Mouse (Mus musculus): ENCODE data around the gene Ndufv1. TPM values are rescaled to one million over a fixed set of nuclear protein-coding genes. Genes with fewer than 3 reads are reported as not detected.
"Not testable (repeated sequence)": the region's sequence is repeated elsewhere in the genome, so short reads cannot be mapped to it uniquely, and the experiment has no call there.

Gene Ndufv1
- polyA plus RNA-seq, 1 experiment from 2014 or later, result 223 TPM

DNA sequence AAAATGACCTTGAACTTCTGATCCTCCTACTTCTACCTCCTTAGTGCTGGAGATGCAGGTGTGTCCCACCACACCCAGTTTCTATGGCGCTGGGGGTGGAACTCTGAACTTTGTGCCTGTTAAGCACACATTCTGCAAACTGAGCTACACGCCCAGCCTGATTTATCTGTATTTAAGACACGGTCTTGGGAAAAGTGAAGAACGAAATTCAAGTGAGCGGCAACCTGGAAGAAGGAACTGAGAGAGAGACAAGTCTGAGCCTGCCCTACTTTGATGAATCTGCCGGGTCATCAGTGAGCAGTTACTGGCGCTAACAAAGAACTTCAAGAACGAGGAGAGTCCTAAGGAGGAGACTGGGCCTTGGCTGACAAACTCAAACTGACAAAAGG is 34.3 kb upstream of the Ndufv1 start:
- no peaks in the 10 kb centered on the region for H3K9me3 ChIP-seq (ENCODE audit: control insufficient read depth, low read length)
- no peak overlapping the region for H3K27ac ChIP-seq (ENCODE audit: low read depth, low read length)
- H3K4me3 ChIP-seq (ENCODE audit: low read length), result no peak overlapping the region
- no peak overlapping the region for H3K4me2 ChIP-seq (replicated peaks; ENCODE audit: low read depth, low read length)
- WGBS, result 89% methylated on average over 8 of the region's 8 CpGs
- ATAC-seq (ENCODE audit: low FRiP score, low TSS enrichment), result no peak
- H3K9ac ChIP-seq (ENCODE audit: low read depth, low read length), result no peak overlapping the region
- no peaks in the 10 kb centered on the region for H3K27me3 ChIP-seq (ENCODE audit: control insufficient read depth, insufficient read depth, low read length)
- no peaks in the 10 kb centered on the region for H3K4me1 ChIP-seq (ENCODE audit: control insufficient read depth, insufficient read depth, low read length)
- no peaks in the 10 kb centered on the region for H3K36me3 ChIP-seq (ENCODE audit: control insufficient read depth, insufficient read depth, low read length)

DNA sequence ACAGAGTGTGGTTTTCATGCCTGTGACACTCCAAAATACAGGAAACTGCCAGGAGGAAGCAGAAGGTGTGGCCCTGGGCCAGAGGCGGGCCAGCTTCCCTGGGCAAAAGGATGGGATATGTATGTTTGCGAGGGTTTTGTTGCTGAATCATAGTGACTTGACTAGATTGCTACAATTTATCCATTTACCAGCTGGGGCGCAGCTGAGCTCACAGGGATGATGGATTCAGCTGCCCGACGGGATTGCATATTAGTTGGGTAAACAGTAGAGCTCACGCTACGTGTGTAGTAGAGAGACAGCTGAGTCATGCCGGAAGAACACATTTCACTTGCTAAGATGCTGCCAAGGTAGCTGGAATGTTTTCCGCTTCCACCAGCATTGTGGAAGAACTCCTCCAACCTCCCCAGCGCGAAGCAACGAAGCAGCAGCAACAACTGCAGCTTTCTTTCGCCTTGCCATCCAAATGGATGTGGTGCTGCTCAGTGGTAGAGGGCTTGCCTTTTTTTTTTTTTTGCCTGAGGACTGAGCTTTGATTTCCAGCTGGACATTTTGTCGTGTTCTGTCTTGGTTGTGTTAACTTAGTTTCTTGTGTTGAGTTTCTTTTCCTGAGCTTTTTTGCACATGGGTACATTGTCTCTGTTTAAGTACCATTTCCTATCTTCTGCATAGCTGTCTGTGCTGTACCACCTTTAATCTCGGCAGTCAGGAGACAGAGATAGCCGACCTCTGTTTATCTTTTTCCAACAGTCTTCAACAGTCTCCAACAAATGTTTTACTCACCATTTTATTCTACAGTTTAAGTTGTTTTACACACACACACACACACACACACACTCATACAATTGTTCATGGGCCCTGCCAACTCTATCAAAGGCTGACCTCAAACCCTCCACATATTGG is 33.6 kb upstream of the Ndufv1 start, which contains the start of gene Gstp2:
Gene Gstp2 (minus strand): TSS at position 58 of the 900 bp plus-strand sequence.
- 58% methylated on average over 16 of the region's 16 CpGs for WGBS
- Histone ChIP-seq H3K36me3 (ENCODE audit: control insufficient read depth, insufficient read depth, low read length) (no peaks in the 10 kb centered on the region), H3K27me3 (ENCODE audit: control insufficient read depth, insufficient read depth, low read length) (no peaks in the 10 kb centered on the region), H3K9me3 (ENCODE audit: control insufficient read depth, low read length) (no peaks in the 10 kb centered on the region), H3K27ac (ENCODE audit: low read depth, low read length) (no peak within 1 kb of the TSS), H3K4me1 (ENCODE audit: control insufficient read depth, insufficient read depth, low read length) (no peaks in the 10 kb centered on the region), H3K9ac (ENCODE audit: low read depth, low read length) (no peak within 1 kb of the TSS), H3K4me2 (replicated peaks; ENCODE audit: low read depth, low read length) (no peak within 1 kb of the TSS), H3K4me3 (ENCODE audit: low read length) (no peak within 1 kb of the TSS)
- ATAC-seq (ENCODE audit: low FRiP score, low TSS enrichment), result no peak

DNA sequence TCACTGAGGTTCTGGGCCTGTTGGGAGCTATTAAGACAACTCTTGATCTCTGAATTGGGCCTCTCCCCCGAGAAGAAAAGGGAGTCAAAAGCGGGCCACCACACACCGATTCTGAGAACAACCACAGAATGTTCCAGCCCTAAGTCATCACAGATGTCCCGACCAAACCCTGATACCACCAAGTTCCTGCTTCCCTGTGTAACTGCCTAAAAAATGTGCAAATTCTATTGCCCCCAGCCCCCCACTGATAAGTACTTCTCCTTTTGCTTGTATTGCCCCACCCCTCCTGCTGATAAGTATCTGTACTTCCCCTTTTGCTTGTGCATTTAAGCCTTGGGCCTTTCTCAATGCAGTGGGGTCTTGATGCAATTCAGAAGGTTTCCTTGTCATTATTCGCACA is 31.5 kb upstream of the Ndufv1 start:
- not testable (repeated sequence) for H3K36me3 ChIP-seq (ENCODE audit: control insufficient read depth, insufficient read depth, low read length); H3K9ac ChIP-seq (ENCODE audit: low read depth, low read length); H3K4me2 ChIP-seq (replicated peaks; ENCODE audit: low read depth, low read length); H3K27ac ChIP-seq (ENCODE audit: low read depth, low read length); H3K4me1 ChIP-seq (ENCODE audit: control insufficient read depth, insufficient read depth, low read length); ATAC-seq (ENCODE audit: low FRiP score, low TSS enrichment); H3K9me3 ChIP-seq (ENCODE audit: control insufficient read depth, low read length); H3K27me3 ChIP-seq (ENCODE audit: control insufficient read depth, insufficient read depth, low read length); H3K4me3 ChIP-seq (ENCODE audit: low read length)
- 91% methylated on average over 5 of the region's 5 CpGs for WGBS

DNA sequence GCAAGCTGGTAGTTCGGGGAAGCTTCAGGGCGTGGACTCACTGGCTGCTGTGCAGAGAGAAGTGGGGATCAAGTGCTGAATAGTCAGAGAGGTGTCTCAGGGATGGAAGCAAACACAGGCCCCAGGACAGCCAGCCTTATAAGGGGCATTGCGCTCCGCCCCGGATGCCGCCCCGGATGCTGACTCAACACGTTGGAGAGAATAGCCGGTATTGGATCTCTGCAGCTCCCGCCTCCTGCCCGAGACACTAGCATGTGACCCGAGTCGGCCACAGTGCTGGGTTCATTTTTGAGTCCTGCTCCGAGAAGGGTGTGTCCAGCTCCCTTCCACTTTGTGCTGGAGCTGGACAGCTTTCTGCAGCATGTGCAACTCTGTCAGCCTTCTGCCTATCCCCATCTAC is 29.5 kb upstream of the Ndufv1 start:
- Histone ChIP-seq H3K4me3 (ENCODE audit: low read length) (no peak overlapping the region), H3K27ac (ENCODE audit: low read depth, low read length) (no peak overlapping the region), H3K27me3 (ENCODE audit: control insufficient read depth, insufficient read depth, low read length) (no peaks in the 10 kb centered on the region), H3K36me3 (ENCODE audit: control insufficient read depth, insufficient read depth, low read length) (no peaks in the 10 kb centered on the region), H3K9ac (ENCODE audit: low read depth, low read length) (no peak overlapping the region), H3K9me3 (ENCODE audit: control insufficient read depth, low read length) (no peaks in the 10 kb centered on the region), H3K4me2 (replicated peaks; ENCODE audit: low read depth, low read length) (no peak overlapping the region), H3K4me1 (ENCODE audit: control insufficient read depth, insufficient read depth, low read length) (peaks cover 5% of the 10 kb centered on the region; the same call in 1 of the 2 replicates)
- WGBS, result 69% methylated on average over 14 of the region's 14 CpGs
- no peak for ATAC-seq (ENCODE audit: low FRiP score, low TSS enrichment)

DNA sequence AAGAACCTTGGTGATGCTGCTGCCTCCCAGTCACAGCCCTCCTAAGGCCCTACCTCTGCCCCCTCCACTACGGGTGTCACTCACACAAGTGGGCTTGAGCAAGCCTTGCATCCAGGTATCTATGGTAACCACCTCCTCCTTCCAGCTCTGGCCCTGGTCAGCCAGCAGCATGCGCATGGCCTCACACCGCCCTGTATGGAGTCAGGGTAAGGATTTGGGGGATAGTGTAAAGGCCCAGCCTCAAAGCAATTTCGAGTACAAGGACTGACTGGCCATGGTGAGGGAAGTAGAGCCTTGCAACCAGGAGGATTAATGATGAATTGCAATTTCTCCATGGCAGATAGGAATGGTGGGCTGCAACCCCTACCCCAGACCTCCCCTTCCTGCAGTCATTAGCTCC is 28.9 kb upstream of the Ndufv1 start:
- H3K9ac ChIP-seq (ENCODE audit: low read depth, low read length); ATAC-seq (ENCODE audit: low FRiP score, low TSS enrichment); H3K4me1 ChIP-seq (ENCODE audit: control insufficient read depth, insufficient read depth, low read length); H3K9me3 ChIP-seq (ENCODE audit: control insufficient read depth, low read length); H3K27me3 ChIP-seq (ENCODE audit: control insufficient read depth, insufficient read depth, low read length); H3K4me2 ChIP-seq (replicated peaks; ENCODE audit: low read depth, low read length); H3K36me3 ChIP-seq (ENCODE audit: control insufficient read depth, insufficient read depth, low read length); H3K4me3 ChIP-seq (ENCODE audit: low read length); H3K27ac ChIP-seq (ENCODE audit: low read depth, low read length): not testable (repeated sequence)
- 85% methylated on average over 3 of the region's 4 CpGs for WGBS

DNA sequence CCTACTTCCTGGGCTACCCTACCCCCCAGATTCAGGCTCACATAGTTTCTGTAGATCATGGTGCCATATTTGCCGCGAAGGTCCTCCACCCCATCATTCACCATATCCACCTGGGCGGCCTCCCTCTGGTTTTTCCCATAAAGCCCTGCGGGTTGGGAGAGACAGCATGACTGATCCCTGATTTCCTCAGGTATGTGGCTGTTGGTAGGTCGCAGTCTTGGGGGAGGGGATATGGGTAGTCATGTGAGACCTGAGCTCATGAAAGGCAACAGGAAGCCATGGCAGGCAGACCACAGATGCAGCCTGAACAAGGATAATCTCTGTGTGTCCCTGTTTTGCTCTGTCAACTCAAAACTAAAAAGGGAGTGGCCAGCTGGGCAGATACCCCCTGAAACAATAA is 28.3 kb upstream of the Ndufv1 start:
- ATAC-seq (ENCODE audit: low FRiP score, low TSS enrichment); H3K9me3 ChIP-seq (ENCODE audit: control insufficient read depth, low read length): not testable (repeated sequence)

DNA sequence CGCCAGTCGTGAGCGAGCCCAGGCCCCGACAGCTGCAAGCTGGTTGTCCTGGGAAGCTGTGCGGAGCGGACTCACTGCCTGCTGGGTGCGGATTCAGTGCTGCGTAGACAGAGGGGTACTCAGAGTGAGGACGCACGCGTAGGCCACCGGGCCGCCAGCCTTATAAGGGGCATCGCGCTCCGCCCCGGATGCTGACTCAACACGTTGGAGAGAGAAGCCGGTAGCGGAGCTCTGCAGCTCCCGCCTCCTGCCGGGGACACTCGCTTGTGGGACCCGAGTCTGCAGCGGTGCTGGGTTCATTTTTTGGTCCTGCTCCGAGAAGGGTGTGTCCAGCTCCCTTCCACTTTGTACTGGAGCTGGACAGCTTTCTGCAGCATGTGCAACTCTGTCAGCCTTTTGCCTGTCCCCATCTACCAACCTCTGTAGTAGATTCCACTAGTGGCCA is 25.2 kb upstream of the Ndufv1 start, which contains the start of gene Gstp1:
Gene Gstp1 (minus strand): TSS at position 198 of the 445 bp plus-strand sequence.
- Histone ChIP-seq H3K36me3 (ENCODE audit: control insufficient read depth, insufficient read depth, low read length) (no peaks in the 10 kb centered on the region; the same call in 1 of the 2 replicates), H3K27me3 (ENCODE audit: control insufficient read depth, insufficient read depth, low read length) (no peaks in the 10 kb centered on the region), H3K27ac (ENCODE audit: low read depth, low read length) (peak within 1 kb of the TSS; percentile 73; the same call in 1 of the 2 replicates), H3K9ac (ENCODE audit: low read depth, low read length) (peak within 1 kb of the TSS; percentile 74), H3K4me2 (replicated peaks; ENCODE audit: low read depth, low read length) (peak within 1 kb of the TSS; percentile 70), H3K4me3 (ENCODE audit: low read length) (peak within 1 kb of the TSS; percentile 56), H3K4me1 (ENCODE audit: control insufficient read depth, insufficient read depth, low read length) (peaks cover 14% of the 10 kb centered on the region), H3K9me3 (ENCODE audit: control insufficient read depth, low read length) (no peaks in the 10 kb centered on the region)
- ATAC-seq (ENCODE audit: low FRiP score, low TSS enrichment), result peak; percentile 89
- 0% methylated on average over 26 of the region's 26 CpGs for WGBS

More for the DNA sequence above, 28.3 kb upstream of the Ndufv1 start:
- not testable (repeated sequence) for H3K4me2 ChIP-seq (replicated peaks; ENCODE audit: low read depth, low read length); H3K27ac ChIP-seq (ENCODE audit: low read depth, low read length); H3K9ac ChIP-seq (ENCODE audit: low read depth, low read length); H3K4me3 ChIP-seq (ENCODE audit: low read length); H3K36me3 ChIP-seq (ENCODE audit: control insufficient read depth, insufficient read depth, low read length); H3K27me3 ChIP-seq (ENCODE audit: control insufficient read depth, insufficient read depth, low read length)
- WGBS, result 80% methylated on average over 5 of the region's 5 CpGs
- peaks cover 14% of the 10 kb centered on the region for H3K4me1 ChIP-seq (ENCODE audit: control insufficient read depth, insufficient read depth, low read length)

DNA sequence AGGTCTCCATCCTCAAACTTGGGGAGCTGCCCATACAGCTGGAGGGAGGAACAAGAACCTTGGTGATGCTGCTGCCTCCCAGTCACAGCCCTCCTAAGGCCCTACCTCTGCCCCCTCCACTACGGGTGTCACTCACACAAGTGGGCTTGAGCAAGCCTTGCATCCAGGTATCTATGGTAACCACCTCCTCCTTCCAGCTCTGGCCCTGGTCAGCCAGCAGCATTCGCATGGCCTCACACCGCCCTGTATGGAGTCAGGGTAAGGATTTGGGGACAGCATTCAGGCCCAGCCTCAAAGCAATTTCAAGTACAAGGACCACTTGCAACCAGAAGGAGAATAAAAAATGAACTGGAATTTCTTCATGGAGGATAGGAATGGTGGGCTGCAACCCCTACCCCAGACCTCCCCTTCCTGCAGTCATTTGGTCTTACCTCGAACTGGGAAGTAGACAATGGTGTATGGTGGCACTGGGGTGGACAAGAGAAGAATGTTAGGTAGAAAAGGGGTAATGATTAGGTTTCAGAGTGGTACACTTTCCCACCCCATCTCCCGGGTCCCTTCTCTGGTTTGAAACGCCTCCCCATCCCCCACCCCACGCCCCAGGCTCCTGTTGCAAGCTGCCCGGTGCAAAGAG is 24.7 kb upstream of the Ndufv1 start:
- not testable (repeated sequence) for H3K27me3 ChIP-seq (ENCODE audit: control insufficient read depth, insufficient read depth, low read length); H3K9me3 ChIP-seq (ENCODE audit: control insufficient read depth, low read length); H3K36me3 ChIP-seq (ENCODE audit: control insufficient read depth, insufficient read depth, low read length)
- peak overlapping the region; percentile 70 for H3K4me2 ChIP-seq (replicated peaks; ENCODE audit: low read depth, low read length)
- peak overlapping the region; percentile 74 for H3K9ac ChIP-seq (ENCODE audit: low read depth, low read length)
- H3K4me3 ChIP-seq (ENCODE audit: low read length), result peak overlapping the region; percentile 56
- peak overlapping the region; percentile 73; the same call in 1 of the 2 replicates for H3K27ac ChIP-seq (ENCODE audit: low read depth, low read length)
- WGBS, result 20% methylated on average over 7 of the region's 8 CpGs
- peak; percentile 7; the same call in 1 of the 2 replicates for ATAC-seq (ENCODE audit: low FRiP score, low TSS enrichment)
- peaks cover 14% of the 10 kb centered on the region for H3K4me1 ChIP-seq (ENCODE audit: control insufficient read depth, insufficient read depth, low read length)

Measured in kidney, embryonic 14.5 days (tissue).